Mouse (Mus musculus) v-Abl transformed pro-B cells (cell line): ENCODE data around the gene Aida.

Experiments
- in situ Hi-C, 2 experiments: fragments of 400-800 bp; cut with MboI; formaldehyde crosslinking; loops; one replicate each; pipeline ENCODE4 v1.15.1; 2025; ENCODE audit not compliant: unreplicated experiment in 2 of 2

Aida gene

GRCm38 (mm10) chr1:183374728-183375127 lies 78.3 kb downstream of the Aida start:
- in situ Hi-C loops = no loop called here
